Mouse (Mus musculus): ENCODE data around the gene Eme2. TPM values are rescaled to one million over a fixed set of nuclear protein-coding genes. Genes with fewer than 3 reads are reported as not detected.
"Not testable (repeated sequence)": the region's sequence is repeated elsewhere in the genome, so short reads cannot be mapped to it uniquely, and the experiment has no call there.

The Eme2 gene
- polyA plus RNA-seq (2011; ENCODE audit: insufficient read length, low read depth, missing spikeins): 12.4 and 14.7 TPM in 2 replicates

DNA sequence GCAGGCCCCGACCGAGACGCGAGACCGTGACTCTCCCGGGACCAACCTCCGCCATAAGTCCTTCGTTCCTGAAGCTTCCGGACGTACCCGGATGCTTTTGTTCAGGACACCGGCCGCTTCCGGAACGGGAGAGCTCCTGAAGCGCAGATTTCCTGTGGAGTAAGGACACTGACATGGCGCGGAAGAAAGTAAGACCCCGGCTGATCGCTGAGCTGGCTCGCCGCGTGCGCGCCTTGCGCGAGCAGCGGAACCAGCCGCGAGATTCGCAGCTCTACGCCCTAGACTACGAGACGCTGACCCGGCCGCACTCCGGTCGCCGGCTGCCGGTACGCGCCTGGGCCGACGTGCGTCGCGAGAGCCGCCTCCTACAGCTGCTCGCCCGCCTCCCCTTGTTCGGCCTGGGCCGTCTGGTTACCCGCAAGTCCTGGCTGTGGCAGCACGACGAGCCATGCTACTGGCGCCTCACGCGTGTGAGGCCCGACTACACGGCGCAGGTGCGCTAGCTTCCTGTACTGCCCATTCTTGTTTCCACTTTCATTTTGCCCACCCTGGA is at the start of gene Eme2, which contains the start of gene Mrps34:
Gene Eme2 (minus strand): TSS at position 93 of the 553 bp plus-strand sequence.
Gene Mrps34 (plus strand): TSS at position 122 of the 553 bp plus-strand sequence.
- Histone ChIP-seq H3K4me1 (ENCODE audit: control insufficient read depth, insufficient read depth, low read length) (peaks cover 5% of the 10 kb centered on the region), H3K4me3 (ENCODE audit: insufficient read depth, low read length) (peak within 1 kb of the TSS; percentile 83), H3K27ac (ENCODE audit: insufficient read depth, low read length) (peak within 1 kb of the TSS; percentile 51)
- no peak for TF ChIP-seq CTCF (IDR thresholded peaks at IDR 0.05; ENCODE audit: borderline replicate concordance, insufficient read depth, low read length)
- peak; percentile 82 for TF ChIP-seq POLR2A (IDR thresholded peaks at IDR 0.05; ENCODE audit: low read depth, low read length)

DNA sequence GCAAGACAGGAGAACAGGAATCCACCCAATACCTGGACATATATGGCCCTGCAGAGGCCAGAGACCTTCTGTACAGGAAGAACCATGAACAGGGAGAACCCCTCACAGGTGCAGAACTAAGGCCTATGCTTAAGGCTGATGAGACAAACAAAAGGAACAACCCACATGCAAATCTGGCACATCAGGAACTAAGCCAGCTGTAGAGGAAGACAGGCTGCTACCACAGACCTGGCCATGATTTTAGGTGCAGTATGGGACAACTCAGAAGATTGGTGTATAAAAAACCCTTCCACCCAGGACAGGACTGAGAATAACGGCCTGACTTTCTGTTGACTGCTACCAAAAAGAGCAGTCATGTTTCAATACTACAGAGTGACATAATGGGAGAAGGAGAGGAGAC is 48.7 kb upstream of the Eme2 start:
- not testable (repeated sequence) for H3K27ac ChIP-seq (ENCODE audit: insufficient read depth, low read length); H3K4me1 ChIP-seq (ENCODE audit: control insufficient read depth, insufficient read depth, low read length); H3K4me3 ChIP-seq (ENCODE audit: insufficient read depth, low read length)

DNA sequence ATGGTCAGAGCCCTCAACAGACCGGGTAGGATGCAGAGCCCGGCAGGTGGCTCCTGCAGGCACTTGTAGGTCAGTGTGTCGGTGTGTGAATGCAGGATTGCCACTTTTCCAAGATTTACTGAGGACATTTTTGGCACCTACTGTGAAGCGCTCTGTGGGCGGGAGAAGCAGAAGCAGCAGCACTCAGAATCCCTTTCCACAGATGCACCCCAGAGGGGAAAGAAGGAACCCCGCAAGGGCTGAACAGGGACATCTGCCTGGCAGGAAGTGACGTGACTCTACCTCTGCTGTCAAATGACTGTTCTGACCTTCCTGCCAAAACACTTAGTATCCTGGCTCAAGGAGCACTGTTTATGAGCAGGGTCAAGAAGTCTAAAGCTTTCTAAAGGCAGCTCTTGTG is 48.1 kb upstream of the Eme2 start:
- no peaks in the 10 kb centered on the region for H3K4me1 ChIP-seq (ENCODE audit: control insufficient read depth, insufficient read depth, low read length)
- TF ChIP-seq POLR2A (IDR thresholded peaks at IDR 0.05; ENCODE audit: low read depth, low read length) (no peak), CTCF (IDR thresholded peaks at IDR 0.05; ENCODE audit: borderline replicate concordance, insufficient read depth, low read length) (no peak)

DNA sequence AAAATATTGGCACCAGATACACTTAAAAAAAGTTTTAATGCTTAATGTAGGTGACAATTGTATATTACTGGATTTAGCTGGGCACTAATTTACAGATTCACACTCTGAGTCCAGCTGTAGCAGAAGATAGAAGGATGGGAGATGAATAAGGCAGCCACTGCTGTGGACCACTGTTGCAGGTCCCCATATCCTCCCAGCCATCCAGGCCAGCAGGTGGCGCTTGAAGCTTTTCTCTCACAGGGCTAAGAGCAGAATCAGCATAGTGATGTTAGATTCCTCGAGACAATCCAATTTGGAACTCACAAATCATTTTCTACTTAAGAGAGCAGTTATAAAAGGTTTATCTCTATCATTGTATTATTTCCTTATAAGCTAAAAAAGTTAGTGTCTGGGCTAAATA is 47.6 kb upstream of the Eme2 start:
- H3K4me1 ChIP-seq (ENCODE audit: control insufficient read depth, insufficient read depth, low read length); H3K27ac ChIP-seq (ENCODE audit: insufficient read depth, low read length); H3K4me3 ChIP-seq (ENCODE audit: insufficient read depth, low read length): not testable (repeated sequence)
- 0 out of 2 replicates have a peak, but pooled peaks have one; percentile 4 for TF ChIP-seq CTCF (IDR thresholded peaks at IDR 0.05; ENCODE audit: borderline replicate concordance, insufficient read depth, low read length)

More for the DNA sequence above, 48.1 kb upstream of the Eme2 start:
- Histone ChIP-seq H3K4me3 (ENCODE audit: insufficient read depth, low read length) (no peak overlapping the region), H3K27ac (ENCODE audit: insufficient read depth, low read length) (no peak overlapping the region)

DNA sequence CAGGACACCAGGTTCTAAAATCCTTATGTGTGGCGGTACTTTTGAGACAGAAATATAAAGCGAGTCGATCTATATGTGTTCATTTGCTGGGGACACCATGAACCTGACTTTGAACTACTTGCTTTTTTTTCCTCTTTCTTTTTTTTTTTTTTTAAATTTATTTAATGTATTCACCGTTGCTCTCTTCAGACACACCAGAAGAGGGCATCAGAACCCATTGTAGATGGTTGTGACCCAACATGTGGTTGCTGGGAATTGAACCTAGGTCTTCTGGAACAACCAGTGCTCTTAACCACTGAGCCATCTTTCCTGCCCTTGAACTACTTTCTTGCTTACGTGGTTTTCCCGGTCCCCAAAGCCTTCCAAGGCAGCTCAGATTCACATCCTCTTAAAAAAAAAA is 42.4 kb upstream of the Eme2 start:
- Histone ChIP-seq H3K4me3 (ENCODE audit: insufficient read depth, low read length) (peak overlapping the region; percentile 28), H3K4me1 (ENCODE audit: control insufficient read depth, insufficient read depth, low read length) (peaks cover 4% of the 10 kb centered on the region; the same call in 1 of the 2 replicates), H3K27ac (ENCODE audit: insufficient read depth, low read length) (peak overlapping the region; percentile 38; the same call in 1 of the 2 replicates)
- no peak for TF ChIP-seq POLR2A (IDR thresholded peaks at IDR 0.05; ENCODE audit: low read depth, low read length)
- TF ChIP-seq CTCF (IDR thresholded peaks at IDR 0.05; ENCODE audit: borderline replicate concordance, insufficient read depth, low read length): no peak

DNA sequence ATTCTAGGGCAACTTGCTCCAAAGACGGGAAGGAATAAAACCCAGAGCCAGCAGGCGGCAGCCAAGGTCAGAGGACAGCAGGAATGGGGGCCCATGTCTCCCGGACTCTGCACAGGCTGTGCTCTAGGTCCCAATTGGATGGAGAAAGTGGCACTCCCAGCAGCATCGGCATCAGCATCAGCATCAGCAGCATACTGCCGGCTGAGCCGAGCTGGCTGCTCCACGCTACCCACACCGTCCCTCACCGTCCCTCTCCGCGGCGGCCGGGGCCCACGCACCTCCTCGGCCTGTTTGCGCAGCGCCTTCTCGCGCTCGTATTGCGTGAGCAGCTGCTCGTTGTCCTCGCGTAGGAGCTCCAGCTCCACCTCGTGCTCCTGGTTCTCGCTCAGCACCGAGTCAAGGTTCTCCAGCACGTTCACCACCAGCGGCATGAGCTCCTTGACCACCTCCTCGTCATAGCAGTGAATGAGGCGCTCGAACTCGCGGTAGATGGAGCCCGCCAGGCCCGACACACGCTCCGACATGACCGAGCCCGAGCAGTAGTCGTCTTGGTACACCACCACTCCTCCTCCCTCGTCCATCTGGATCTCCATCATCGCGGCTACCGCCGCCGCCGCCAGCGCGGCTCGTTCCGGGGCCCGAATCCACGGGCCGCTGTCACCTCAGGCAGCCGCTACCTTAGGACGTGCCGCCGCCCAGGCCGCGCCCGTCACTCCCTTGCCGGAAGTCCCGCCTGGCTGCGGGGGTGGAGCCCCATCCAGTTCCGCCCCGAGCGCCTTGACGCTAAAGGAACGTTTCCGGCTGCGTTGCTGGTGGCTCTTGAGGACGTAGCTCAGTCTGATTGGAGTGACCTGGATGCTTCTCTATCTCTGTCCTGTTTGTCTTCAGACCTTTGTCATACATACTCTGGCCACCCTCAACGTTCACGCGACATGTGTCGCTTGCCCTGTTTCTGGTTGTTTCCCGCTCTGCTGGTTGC is 41.7 kb upstream of the Eme2 start, which contains the start of gene Mapk8ip3:
Gene Mapk8ip3 (minus strand): TSS at position 719 of the 979 bp plus-strand sequence.
- peak within 1 kb of the TSS; percentile 43 for H3K27ac ChIP-seq (ENCODE audit: insufficient read depth, low read length)
- peak; percentile 96 for TF ChIP-seq POLR2A (IDR thresholded peaks at IDR 0.05; ENCODE audit: low read depth, low read length)
- no peak for TF ChIP-seq CTCF (IDR thresholded peaks at IDR 0.05; ENCODE audit: borderline replicate concordance, insufficient read depth, low read length)
- H3K4me1 ChIP-seq (ENCODE audit: control insufficient read depth, insufficient read depth, low read length): peaks cover 4% of the 10 kb centered on the region; the same call in 1 of the 2 replicates
- H3K4me3 ChIP-seq (ENCODE audit: insufficient read depth, low read length): peak within 1 kb of the TSS; percentile 90

DNA sequence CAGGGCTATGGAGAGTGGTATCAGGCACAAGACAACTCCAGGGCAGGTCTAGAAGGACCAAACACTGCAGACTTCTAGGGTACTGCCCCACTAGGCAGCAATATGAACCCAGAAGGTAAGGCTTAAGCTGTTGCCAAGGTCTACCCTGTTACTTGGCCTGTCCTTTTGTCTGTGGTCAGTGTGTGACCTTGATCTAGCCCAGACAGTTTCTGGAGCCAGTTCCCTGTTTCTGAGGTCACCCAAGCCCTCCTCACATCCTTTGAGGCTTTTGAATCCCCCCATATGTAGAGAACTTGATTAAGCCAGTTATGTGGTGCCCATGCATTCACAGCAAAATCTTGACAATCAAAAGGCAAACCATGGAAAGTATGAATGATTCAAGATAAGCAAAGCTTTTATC is 40.8 kb upstream of the Eme2 start:
- peak overlapping the region; percentile 90 for H3K4me3 ChIP-seq (ENCODE audit: insufficient read depth, low read length)
- TF ChIP-seq CTCF (IDR thresholded peaks at IDR 0.05; ENCODE audit: borderline replicate concordance, insufficient read depth, low read length) (no peak), POLR2A (IDR thresholded peaks at IDR 0.05; ENCODE audit: low read depth, low read length) (no peak)
- peaks cover 4% of the 10 kb centered on the region; the same call in 1 of the 2 replicates for H3K4me1 ChIP-seq (ENCODE audit: control insufficient read depth, insufficient read depth, low read length)
- H3K27ac ChIP-seq (ENCODE audit: insufficient read depth, low read length): no peak overlapping the region

DNA sequence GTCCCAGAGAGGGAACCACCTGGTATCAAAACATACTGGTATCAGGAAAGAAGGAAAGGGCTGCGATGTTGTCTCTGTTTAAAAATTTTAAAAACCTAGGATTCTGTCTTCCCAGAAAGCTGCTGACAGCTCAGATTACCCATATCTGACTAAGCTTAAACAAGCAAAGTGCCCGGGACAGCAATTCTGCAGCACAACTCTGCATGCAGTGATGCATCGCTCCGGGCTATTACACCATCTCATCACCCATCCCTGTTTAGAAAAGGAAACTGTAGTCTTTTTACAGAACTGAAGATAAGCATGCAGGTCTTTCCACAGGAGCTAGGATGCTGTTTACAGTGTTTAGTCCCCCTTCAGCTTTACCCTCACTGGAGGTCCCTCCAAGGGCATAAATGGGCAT is 40.0 kb upstream of the Eme2 start:
- peaks cover 4% of the 10 kb centered on the region; the same call in 1 of the 2 replicates for H3K4me1 ChIP-seq (ENCODE audit: control insufficient read depth, insufficient read depth, low read length)
- H3K27ac ChIP-seq (ENCODE audit: insufficient read depth, low read length): no peak overlapping the region; the same call in 1 of the 2 replicates
- TF ChIP-seq POLR2A (IDR thresholded peaks at IDR 0.05; ENCODE audit: low read depth, low read length) (no peak), CTCF (IDR thresholded peaks at IDR 0.05; ENCODE audit: borderline replicate concordance, insufficient read depth, low read length) (no peak)
- peak overlapping the region; percentile 90 for H3K4me3 ChIP-seq (ENCODE audit: insufficient read depth, low read length)

DNA sequence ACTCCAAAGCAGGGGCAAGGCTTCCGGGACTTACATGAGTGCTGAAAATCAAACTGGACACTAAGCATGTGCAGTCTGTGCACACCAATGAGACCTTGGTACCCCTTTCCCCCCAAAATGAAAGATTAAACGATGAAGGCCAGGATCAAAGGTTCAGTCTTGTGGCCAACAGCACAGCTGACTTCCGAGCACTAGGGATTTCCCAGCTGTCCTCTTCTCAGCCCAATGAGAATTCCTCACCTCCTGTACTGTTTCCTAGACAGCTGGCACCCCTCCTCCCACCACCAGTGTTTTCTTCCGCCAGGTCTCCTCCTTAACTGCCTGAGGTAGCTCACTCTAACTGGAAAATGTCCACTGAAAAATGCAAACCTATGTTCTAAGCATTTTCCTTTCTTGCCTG is 38.3 kb upstream of the Eme2 start:
- TF ChIP-seq POLR2A (IDR thresholded peaks at IDR 0.05; ENCODE audit: low read depth, low read length) (no peak), CTCF (IDR thresholded peaks at IDR 0.05; ENCODE audit: borderline replicate concordance, insufficient read depth, low read length) (no peak)
- peaks cover 11% of the 10 kb centered on the region for H3K4me1 ChIP-seq (ENCODE audit: control insufficient read depth, insufficient read depth, low read length)
- no peak overlapping the region for H3K27ac ChIP-seq (ENCODE audit: insufficient read depth, low read length)
- H3K4me3 ChIP-seq (ENCODE audit: insufficient read depth, low read length): no peak overlapping the region

DNA sequence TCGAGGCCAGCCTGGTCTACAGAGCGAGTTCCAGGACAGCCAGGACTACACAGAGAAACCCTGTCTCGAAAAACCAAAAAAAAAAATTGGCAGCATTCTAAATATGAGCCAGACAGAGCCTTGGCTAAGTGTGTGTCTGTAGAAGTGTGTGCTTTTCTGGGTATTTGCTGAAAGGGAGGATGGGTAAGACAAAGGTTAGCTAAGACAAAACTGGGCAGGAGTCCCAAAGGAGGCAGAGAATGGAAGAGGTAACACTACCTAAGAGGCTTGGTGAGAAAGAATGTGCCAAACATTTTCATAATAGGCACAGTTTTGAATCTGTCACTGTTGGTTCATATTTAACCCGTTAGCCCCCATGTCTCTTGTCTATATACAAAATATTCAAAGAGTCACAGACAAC is 37.5 kb upstream of the Eme2 start:
- Histone ChIP-seq H3K27ac (ENCODE audit: insufficient read depth, low read length) (no peak overlapping the region), H3K4me1 (ENCODE audit: control insufficient read depth, insufficient read depth, low read length) (peaks cover 11% of the 10 kb centered on the region), H3K4me3 (ENCODE audit: insufficient read depth, low read length) (no peak overlapping the region)
- TF ChIP-seq POLR2A (IDR thresholded peaks at IDR 0.05; ENCODE audit: low read depth, low read length): no peak
- no peak for TF ChIP-seq CTCF (IDR thresholded peaks at IDR 0.05; ENCODE audit: borderline replicate concordance, insufficient read depth, low read length)
